Mouse (Mus musculus) kidney, postnatal 25 days (tissue): ENCODE measurements at regions not wholly inside any gene's neighbourhood (a gene's known extent, or its start where the extent isn't known, plus 50 kb on each side); places are given as distances from the start of the nearest gene placed in this dataset.

Source experiments
- DNase-seq, 2 experiments: peaks; one replicate each; pipeline ENCODE4 v3.0.0; 2021; ENCODE audit warnings: mixed read lengths in 2 of 2

- no peak for DNase-seq
Measured at GRCm38 (mm10) chr5:119310178-119310930, 360.1 kb upstream of the Tbx3 start.

GRCm38 (mm10) chr5:119312808-119313207 is 357.7 kb upstream of the Tbx3 start:
- DNase-seq = no peak

DNA sequence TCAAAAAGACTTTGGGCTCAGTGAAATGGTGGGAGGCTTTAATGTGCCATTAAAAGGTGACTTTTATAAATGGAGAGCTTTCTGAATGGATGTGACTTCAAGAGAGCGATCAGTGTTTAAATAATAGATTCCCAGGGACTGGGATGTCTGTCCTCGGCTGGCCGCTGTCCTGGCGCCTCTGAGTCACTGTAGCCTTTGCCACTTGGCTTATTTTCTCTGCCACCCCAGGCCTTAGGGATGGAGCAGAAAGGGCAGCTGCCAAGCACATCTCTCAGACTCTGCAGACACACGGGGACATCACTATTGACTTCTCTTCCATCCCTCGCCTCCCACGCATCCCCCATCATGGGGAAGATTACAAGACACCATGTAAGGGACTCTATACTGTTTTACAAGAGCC is 355.3 kb upstream of the Tbx3 start:
- DNase-seq = no peak

DNA sequence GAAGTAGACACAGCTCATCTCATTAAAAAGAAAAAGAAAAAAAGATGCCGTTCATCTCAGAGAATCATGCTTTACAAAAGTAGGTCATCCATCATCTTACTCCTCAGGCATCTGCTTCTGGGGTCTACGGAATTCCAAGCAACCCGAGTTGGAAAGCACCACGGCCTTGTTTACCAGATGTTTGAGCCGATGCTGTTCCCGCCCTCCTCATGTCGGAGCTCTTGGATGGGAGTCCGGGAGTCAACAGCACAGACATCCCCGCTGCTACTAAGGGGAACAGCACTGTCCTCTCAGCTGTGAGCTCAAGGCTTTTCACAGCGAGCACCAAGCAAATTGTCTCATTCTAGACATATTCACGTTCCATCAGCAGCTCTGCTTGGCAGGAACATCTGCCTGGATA is 352.9 kb upstream of the Tbx3 start:
- no peak for DNase-seq

GRCm38 (mm10) chr5:119321368-119322144 is 348.9 kb upstream of the Tbx3 start:
- DNase-seq = no peak

- DNase-seq = no peak
Measured at GRCm38 (mm10) chr5:119322411-119322810, 348.1 kb upstream of the Tbx3 start.

DNA sequence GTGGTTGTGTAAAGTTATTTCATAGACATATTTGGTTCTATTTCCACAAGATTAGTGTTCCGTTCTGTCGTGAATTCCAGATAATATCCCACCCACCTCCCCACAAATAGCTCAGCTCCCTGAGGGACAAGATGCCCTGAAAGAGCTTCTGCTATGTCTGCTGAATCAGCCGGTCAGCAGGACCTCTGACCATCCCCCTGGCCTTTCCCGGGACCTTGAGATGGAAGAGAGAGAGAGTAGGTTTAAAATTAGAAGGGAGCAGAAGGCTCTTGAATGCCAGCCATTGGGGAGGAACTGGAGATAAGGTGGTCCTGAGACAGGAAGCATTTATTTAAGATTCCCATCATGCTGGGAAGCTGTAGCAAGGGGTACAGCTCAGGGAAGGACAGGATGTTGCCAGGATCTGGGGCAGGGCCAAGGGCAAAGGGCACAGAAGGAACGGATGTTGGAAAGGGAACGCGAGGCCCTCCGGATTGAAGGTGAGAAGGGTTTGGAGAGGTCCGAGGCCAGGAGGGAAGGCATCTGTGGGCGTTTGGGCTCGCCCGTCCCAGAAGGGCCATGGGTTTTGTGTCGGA is 344.7 kb upstream of the Tbx3 start:
- peak; percentile 43 to 55 for DNase-seq

DNA sequence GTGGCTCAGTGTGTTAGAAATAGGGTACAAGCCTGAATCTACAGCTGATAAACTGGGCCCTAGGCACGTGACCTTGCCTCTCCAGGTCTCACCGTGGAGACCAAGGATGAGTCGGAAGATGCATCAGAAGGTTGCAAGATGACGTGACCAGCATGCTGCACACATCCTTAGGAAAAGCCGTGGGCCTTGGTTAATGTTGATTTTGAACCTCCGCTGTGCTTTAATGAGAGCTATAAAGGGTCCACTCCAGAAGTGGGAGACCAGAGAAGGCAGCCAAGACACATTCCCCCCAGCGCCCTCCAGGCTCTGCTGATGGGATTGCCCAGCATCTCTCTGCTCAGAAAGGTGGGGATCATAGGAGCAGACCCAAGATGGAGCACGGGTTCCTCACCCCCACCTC is 343.6 kb upstream of the Tbx3 start:
- no peak for DNase-seq

DNA sequence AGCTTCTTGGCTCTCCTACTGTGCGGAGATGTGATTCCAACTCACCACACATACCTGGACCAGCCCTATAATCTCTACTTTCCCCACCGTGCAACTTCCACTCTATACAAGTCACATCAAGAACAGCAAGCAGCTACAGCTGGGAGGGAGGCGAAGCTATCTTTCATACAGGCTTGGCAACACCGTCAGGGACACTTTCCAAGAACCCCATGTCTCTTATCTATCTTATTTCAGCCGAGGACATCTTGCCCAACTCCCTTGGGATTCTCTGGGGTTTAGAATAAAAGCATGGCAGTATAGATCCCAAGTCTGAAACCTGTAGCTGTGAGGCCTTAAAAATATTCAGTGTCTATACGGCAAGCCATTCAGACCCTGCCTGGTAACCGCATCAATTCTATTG is 341.5 kb upstream of the Tbx3 start:
- no peak for DNase-seq

DNA sequence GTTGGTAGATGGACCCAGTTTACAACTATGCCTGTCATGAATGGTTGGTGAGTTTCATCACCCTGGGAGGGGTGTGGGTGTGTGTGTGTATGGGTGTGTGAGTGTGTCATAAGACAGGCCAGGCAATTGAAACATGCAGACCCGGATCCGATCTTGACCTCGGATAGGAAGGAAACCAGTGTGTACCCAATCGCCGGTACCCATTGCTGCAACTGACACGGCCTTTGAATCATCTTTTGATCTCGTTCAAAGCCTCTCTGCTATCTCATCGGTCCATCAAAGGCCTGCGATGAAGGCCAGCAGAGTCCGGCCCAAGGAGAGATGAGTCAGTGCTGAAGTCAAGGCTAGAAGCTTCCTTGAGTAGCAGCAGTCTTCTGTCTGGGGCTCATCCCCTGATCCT is 341.1 kb upstream of the Tbx3 start:
- DNase-seq = no peak

DNA sequence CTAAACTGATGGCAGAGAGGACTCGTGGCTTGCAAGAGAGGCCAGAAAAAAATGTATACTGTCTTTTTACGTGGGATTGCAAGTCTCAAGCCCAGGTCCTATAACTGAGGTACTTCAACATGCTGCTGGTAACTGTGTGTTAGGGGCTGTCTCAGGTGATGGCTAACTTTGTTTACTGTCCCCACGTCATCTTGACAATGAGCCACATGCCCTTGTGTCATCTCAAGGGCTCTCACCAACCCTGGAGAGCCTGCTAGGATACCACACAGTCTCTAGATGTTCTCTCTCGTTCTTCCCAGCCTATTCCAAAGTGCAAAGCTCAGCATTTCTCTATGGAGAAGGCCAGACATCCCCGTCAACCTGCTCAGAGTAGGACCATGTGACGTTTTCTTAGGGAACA is 340.6 kb upstream of the Tbx3 start:
- DNase-seq = no peak

DNA sequence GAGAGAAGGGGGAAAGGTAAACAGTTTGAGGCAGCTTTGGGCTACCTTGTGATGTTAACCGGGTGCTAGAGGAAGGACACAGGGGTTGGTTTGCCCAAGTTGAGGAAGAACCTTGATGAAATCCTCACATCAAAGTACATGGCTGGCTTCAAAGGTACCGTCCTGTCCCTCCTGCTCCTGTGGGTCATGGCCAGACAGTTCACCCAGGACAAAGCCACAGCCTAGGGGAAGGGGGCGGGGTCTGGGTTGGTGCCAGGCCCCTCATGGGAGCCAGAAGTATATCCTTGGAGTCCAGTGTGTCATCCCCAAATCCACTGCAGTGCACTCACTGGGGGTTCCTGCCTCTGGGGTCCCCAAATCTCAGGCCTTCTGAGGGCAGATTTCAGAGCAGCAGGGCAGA is 339.0 kb upstream of the Tbx3 start:
- no peak for DNase-seq

DNA sequence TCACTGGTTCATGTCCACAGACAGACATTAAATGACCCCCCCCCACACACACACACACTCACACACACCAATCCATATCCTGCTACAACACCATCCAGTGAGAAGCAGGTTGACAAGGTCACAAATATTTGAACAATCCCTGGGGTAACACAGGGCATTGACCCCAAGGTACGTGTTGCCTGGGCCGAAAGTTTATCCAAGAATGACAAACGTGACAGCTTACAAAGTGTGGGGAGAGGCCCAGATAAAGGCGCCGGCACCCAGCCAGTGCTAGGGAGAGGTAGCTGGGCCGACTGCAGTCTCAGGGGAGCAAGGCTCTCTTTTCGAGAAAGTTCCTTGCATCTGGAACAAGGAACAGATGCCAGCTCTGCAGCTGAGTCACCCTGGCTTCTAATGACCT is 337.8 kb upstream of the Tbx3 start:
- DNase-seq = no peak

GRCm38 (mm10) chr5:119335211-119335610 is 335.3 kb upstream of the Tbx3 start:
- no peak for DNase-seq

GRCm38 (mm10) chr5:119335979-119336378 is 334.5 kb upstream of the Tbx3 start:
- no peak for DNase-seq

- no peak for DNase-seq
Measured at GRCm38 (mm10) chr5:119337739-119338138, 332.7 kb upstream of the Tbx3 start.

DNA sequence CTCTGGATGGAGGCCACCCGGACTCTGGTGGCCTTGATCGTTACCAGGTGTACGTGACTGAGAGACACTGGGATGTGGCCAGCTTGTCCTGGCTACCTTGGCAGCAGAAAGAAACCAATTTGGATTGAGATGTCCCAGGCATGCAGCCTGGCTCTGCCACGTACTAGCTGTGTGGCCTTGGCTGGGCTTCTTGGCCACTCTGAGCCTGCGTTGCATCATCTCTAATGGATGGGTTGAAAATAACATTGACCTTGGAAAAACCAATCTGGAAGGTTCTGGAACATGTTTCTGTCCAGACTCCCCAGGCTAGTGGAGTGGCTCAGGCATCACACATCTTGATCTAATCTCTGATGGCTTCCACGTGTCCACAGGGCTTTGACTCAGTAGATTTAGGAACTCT is 331.8 kb upstream of the Tbx3 start:
- no peak for DNase-seq

DNA sequence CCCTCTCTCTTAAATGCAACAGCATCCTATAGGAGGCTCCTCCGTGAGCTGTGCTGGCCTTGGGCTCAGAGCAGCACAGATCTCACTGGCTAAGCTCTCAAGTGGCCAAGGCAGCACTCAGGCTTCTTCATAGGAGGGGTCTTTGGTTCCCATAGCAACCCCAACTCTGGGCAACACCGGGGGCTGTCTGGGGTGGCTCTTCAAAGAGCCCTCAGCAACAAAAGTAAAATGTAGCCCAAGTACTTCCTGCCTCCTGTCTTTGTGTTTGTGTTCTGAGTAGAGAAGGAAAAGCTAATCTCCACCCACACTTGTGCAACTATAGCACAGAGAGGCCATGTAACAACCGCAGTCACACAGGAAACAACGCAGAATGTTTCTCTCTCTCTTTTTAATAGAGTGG is 322.2 kb upstream of the Tbx3 start:
- no peak for DNase-seq

- no peak for DNase-seq
Measured at GRCm38 (mm10) chr5:119349395-119349794, 321.1 kb upstream of the Tbx3 start.

DNA sequence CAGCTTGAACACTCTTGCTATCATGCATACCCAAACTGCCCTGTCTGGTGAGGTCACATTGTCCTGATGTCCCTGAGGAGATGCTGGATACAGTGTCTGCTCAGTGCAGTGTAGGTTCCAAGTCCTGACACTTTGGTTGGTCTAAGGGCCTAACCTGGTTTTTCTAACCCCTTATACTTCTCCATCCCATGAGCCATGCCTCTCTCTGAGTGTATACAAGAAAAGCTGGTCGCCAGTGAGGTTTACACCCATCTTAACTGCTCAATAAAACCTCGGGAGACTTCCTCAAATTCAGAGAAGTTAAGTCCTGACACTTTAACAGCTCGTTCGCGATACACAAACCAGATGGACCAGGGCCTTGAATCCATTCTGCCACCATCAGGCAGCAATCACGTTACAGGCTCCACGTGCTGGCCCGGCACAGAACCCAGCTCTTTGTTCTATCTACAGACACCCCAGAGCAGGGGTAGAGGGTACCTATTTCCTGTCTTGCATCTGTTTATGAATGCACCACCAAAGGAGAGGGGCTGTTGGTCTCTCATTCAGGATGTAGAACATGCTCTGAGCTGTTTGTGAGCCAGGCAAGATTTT is 320.0 kb upstream of the Tbx3 start:
- DNase-seq = no peak

DNA sequence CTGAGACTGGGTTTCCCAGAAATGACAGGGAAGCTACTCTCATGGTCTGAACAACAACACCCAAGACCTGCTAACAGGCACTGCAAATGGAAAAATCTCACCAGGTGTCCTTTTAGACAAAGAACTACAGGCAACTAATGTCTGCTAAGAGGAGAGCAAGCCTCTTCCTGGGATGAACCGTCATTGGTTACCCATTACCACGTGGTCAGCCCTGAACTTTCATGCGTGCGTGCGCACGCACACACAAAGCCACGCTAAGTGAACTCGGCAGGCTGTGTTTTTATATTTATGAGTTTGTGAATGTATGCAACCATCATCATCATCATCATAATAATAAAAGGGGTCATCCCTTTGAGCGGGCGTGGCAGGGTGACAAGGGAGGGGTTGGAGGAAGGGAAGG is 315.0 kb upstream of the Tbx3 start:
- no peak for DNase-seq

DNA sequence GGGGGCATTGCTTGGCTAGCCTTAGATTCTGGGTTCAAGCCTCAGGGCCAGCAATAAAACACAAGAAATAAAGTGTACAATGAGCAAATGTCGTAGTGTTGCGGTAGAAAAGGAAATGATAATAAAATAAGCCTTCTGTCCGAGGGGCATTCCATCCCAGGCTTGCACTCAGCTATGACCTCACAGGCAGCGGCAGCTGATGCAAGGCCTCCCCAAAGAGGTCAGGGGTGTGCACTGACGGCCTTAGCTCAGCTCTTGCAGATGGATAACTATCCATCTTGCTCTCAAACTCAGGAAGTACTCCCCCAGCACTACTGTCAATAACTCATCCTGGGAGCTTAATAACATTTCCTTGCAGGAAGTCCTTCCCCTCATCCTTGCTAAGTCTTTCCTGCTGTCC is 314.4 kb upstream of the Tbx3 start:
- DNase-seq = peak; percentile 15 to 63

DNA sequence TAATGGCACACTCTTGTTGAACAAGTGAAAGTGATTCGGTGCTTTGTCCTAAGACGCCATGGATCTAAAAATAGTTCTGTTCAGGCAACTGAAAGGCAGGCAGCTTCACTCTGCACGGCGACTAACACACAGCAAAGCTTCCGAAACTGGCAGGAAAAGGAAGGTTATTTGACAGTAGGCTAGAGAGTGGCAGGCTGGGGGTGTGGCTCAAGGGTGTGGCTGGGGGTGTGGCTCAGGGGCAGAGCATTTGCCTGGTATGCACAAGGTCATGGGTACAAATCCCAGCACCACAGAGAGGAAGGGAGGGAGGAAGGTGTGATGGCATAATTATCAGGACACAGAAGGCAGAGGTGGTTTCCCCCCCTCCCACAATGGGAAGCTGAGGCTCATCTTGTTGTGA is 310.8 kb upstream of the Tbx3 start:
- DNase-seq = no peak

GRCm38 (mm10) chr5:119360351-119360750 is 310.1 kb upstream of the Tbx3 start:
- DNase-seq = no peak
